Mouse (Mus musculus) C2C12 (cell line): Measurements from ENCODE around the gene Prkcz. TPM values are rescaled to one million over a fixed set of nuclear protein-coding genes. Genes with fewer than 3 reads are reported as not detected.

Source experiments
- H3K27me3 ChIP-seq: one replicate; pipeline ENCODE4 v1.6.1; 2011; ENCODE audit not compliant: control insufficient read depth, insufficient read depth, insufficient read length
- H3K36me3 ChIP-seq: one replicate; pipeline ENCODE4 v1.6.1; 2011; ENCODE audit not compliant: control insufficient read depth, insufficient read depth
- H3K4me3 ChIP-seq: one replicate; pipeline ENCODE4 v1.5.1; 2011; ENCODE audit warnings: mild to moderate bottlenecking, control low read depth; ENCODE audit not compliant: poor library complexity, insufficient read depth, severe bottlenecking
- H3K79me2 ChIP-seq: one replicate; pipeline ENCODE4 v1.6.1; 2011; ENCODE audit not compliant: control insufficient read depth, insufficient read depth
- H3K79me3 ChIP-seq: one replicate; pipeline ENCODE4 v1.6.1; 2011; ENCODE audit warnings: low read depth, control low read depth
- H3ac ChIP-seq: one replicate; pipeline ENCODE3; 2011; ENCODE audit warnings: low read depth; ENCODE audit not compliant: control insufficient read depth, insufficient read length
- CEBPB ChIP-seq: IDR thresholded peaks from one replicate; pipeline ENCODE4 v1.6.1; 2011; ENCODE audit warnings: low read depth, mild to moderate bottlenecking, control low read depth, moderate library complexity
- CTCF ChIP-seq: IDR thresholded peaks from one replicate; pipeline ENCODE4 v1.5.1; 2011; ENCODE audit not compliant: control insufficient read depth, insufficient read depth, insufficient read length
- FOSL1 ChIP-seq: IDR thresholded peaks from one replicate; pipeline ENCODE4 v1.8.0; 2011; ENCODE audit warnings: mild to moderate bottlenecking, low read length; ENCODE audit not compliant: poor library complexity, insufficient read depth, severe bottlenecking
- MAX ChIP-seq: IDR thresholded peaks from one replicate; pipeline ENCODE4 v1.6.1; 2011; ENCODE audit warnings: mild to moderate bottlenecking, control low read depth
- MYOD1 ChIP-seq: IDR thresholded peaks from one replicate; pipeline ENCODE4 v1.6.1; 2011; ENCODE audit warnings: low read depth; ENCODE audit not compliant: control insufficient read depth, insufficient read length
- MYOG ChIP-seq: IDR thresholded peaks from one replicate; pipeline ENCODE4 v1.6.1; 2011; ENCODE audit not compliant: control insufficient read depth, insufficient read length; ENCODE audit errors: extremely low read depth
- USF1 ChIP-seq: IDR thresholded peaks from one replicate; pipeline ENCODE4 v1.6.1; 2011; ENCODE audit warnings: low read depth, mild to moderate bottlenecking, control low read depth, moderate library complexity
- polyA plus RNA-seq: library from polyadenylated mRNA; unstranded; fragments of >200 nt; fragmentation: generic; extraction: Trizol; gene quantifications from one replicate; pipeline ENCODE4 v1.2.1, GENCODE M21; 2012; ENCODE audit warnings: missing spikeins

Prkcz gene
- polyA plus RNA-seq, 1 experiment = 0.06 TPM

GRCm38 (mm10) chr4:155245770-155246492, 115.2 kb downstream of the Prkcz start:
- Histone ChIP-seq H3ac (no peak overlapping the region), H3K79me3 (no peaks in the 10 kb centered on the region), H3K4me3 (no peak overlapping the region), H3K36me3 (no peaks in the 10 kb centered on the region), H3K79me2 (peaks cover 6% of the 10 kb centered on the region), H3K27me3 (no peaks in the 10 kb centered on the region)
- TF ChIP-seq MYOG (no peak), FOSL1 (no peak), CEBPB (no peak), MYOD1 (no peak), CTCF (no peak), USF1 (no peak), MAX (no peak)

GRCm38 (mm10) chr4:155243233-155243632, 117.9 kb downstream of the Prkcz start:
- no peaks in the 10 kb centered on the region for H3K79me3 ChIP-seq
- no peak for TF ChIP-seq FOSL1
- H3ac ChIP-seq = no peak overlapping the region
- H3K79me2 ChIP-seq = no peaks in the 10 kb centered on the region
- no peaks in the 10 kb centered on the region for H3K36me3 ChIP-seq
- no peaks in the 10 kb centered on the region for H3K27me3 ChIP-seq
- no peak overlapping the region for H3K4me3 ChIP-seq

- no peak overlapping the region for H3K4me3 ChIP-seq
- H3K79me3 ChIP-seq = no peaks in the 10 kb centered on the region
- no peaks in the 10 kb centered on the region for H3K36me3 ChIP-seq
- H3K27me3 ChIP-seq = no peaks in the 10 kb centered on the region
- TF ChIP-seq MYOG (no peak), MAX (no peak), CEBPB (no peak), USF1 (no peak), MYOD1 (no peak), CTCF (no peak), FOSL1 (no peak)
- no peak overlapping the region for H3ac ChIP-seq
- no peaks in the 10 kb centered on the region for H3K79me2 ChIP-seq
These were observed 118.9 kb downstream of the Prkcz start for GRCm38 (mm10) chr4:155242292-155242691.

GRCm38 (mm10) chr4:155241789-155242188, 119.4 kb downstream of the Prkcz start:
- Histone ChIP-seq H3K27me3 (no peaks in the 10 kb centered on the region), H3K79me3 (no peaks in the 10 kb centered on the region), H3ac (no peak overlapping the region), H3K4me3 (no peak overlapping the region), H3K36me3 (no peaks in the 10 kb centered on the region), H3K79me2 (no peaks in the 10 kb centered on the region)
- no peak for TF ChIP-seq USF1

GRCm38 (mm10) chr4:155239494-155239893, 121.7 kb downstream of the Prkcz start:
- H3K27me3 ChIP-seq = no peaks in the 10 kb centered on the region
- no peak overlapping the region for H3K4me3 ChIP-seq
- TF ChIP-seq USF1 (no peak), MAX (no peak), CEBPB (no peak), FOSL1 (no peak), CTCF (no peak), MYOD1 (no peak), MYOG (no peak)
- H3K36me3 ChIP-seq = no peaks in the 10 kb centered on the region
- H3ac ChIP-seq = no peak overlapping the region
- no peaks in the 10 kb centered on the region for H3K79me3 ChIP-seq
- no peaks in the 10 kb centered on the region for H3K79me2 ChIP-seq

GRCm38 (mm10) chr4:155238276-155238675, 122.9 kb downstream of the Prkcz start:
- H3K4me3 ChIP-seq = no peak overlapping the region
- H3K27me3 ChIP-seq = no peaks in the 10 kb centered on the region
- no peaks in the 10 kb centered on the region for H3K79me3 ChIP-seq
- no peaks in the 10 kb centered on the region for H3K79me2 ChIP-seq
- TF ChIP-seq MYOG (no peak), CTCF (no peak), MAX (no peak), CEBPB (no peak), FOSL1 (no peak), MYOD1 (no peak), USF1 (no peak)
- H3K36me3 ChIP-seq = no peaks in the 10 kb centered on the region
- no peak overlapping the region for H3ac ChIP-seq
